Mouse (Mus musculus) neural tube, embryonic 14.5 days (tissue): ENCODE data around the gene Rims1. TPM values are rescaled to one million over a fixed set of nuclear protein-coding genes. Genes with fewer than 3 reads are reported as not detected.

Source experiments
- ATAC-seq: fragments of 200-750 bp; cut with Nextera tagmentation; 2 replicates; pipeline ENCODE4 v1.8.0; 2017; ENCODE audit warnings: low read depth, mild to moderate bottlenecking, moderate TSS enrichment, moderate library complexity
- H3K27ac ChIP-seq: fragments of 300-500 bp; sonication (generic); 2 replicates; pipeline ENCODE4 v1.5.1; 2014; ENCODE audit warnings: low read depth, mild to moderate bottlenecking, control low read depth, low read length, moderate library complexity, mixed read lengths
- H3K27me3 ChIP-seq: fragments of 300-500 bp; sonication (generic); 2 replicates; pipeline ENCODE4 v1.6.1; 2014; ENCODE audit warnings: low read length; ENCODE audit not compliant: control insufficient read depth, insufficient read depth
- H3K36me3 ChIP-seq: fragments of 300-500 bp; sonication (generic); 2 replicates; pipeline ENCODE4 v1.6.1; 2014; ENCODE audit warnings: low read length, mixed read lengths; ENCODE audit not compliant: control insufficient read depth, insufficient read depth
- H3K4me1 ChIP-seq: fragments of 300-500 bp; sonication (generic); 2 replicates; pipeline ENCODE4 v1.6.1; 2014; ENCODE audit warnings: low read length; ENCODE audit not compliant: control insufficient read depth, insufficient read depth
- H3K4me2 ChIP-seq: fragments of 300-500 bp; sonication (generic); 2 replicates; pipeline ENCODE4 v1.6.1; 2014; ENCODE audit warnings: mild to moderate bottlenecking, low read depth, low read length, control low read depth
- H3K4me3 ChIP-seq: fragments of 300-500 bp; sonication (generic); 2 replicates; pipeline ENCODE4 v1.5.1; 2014; ENCODE audit warnings: low read depth, low read length, control low read depth, mixed read lengths
- H3K9ac ChIP-seq: fragments of 300-500 bp; sonication (generic); replicated peaks from 2 replicates; pipeline ENCODE4 v1.6.1; 2014; ENCODE audit warnings: low read depth, mild to moderate bottlenecking, control low read depth, low read length, mixed read lengths
- H3K9me3 ChIP-seq: fragments of 300-500 bp; sonication (generic); 2 replicates; pipeline ENCODE4 v1.6.1; 2016; ENCODE audit warnings: low read length; ENCODE audit not compliant: control insufficient read depth
- WGBS: fragments of 180-500 bp; shearing (Covaris S2); extraction: QIAGEN DNeasy Blood & Tissue Kit; methylation state at CpG from one replicate; pipeline ENCODE4 v1.1.7; 2014; 5-methylcytosine and 5-hydroxymethylcytosine counted together
- polyA plus RNA-seq: library from polyadenylated mRNA; unstranded; fragments of >200 nt; fragmentation: Nextera tagmentation; extraction: Ambion mirVana; gene quantifications from 2 replicates; pipeline ENCODE4 v1.2.1, GENCODE M21; 2014

The Rims1 gene
- polyA plus RNA-seq, 1 experiment from 2014 or later, result 28.4 TPM

DNA sequence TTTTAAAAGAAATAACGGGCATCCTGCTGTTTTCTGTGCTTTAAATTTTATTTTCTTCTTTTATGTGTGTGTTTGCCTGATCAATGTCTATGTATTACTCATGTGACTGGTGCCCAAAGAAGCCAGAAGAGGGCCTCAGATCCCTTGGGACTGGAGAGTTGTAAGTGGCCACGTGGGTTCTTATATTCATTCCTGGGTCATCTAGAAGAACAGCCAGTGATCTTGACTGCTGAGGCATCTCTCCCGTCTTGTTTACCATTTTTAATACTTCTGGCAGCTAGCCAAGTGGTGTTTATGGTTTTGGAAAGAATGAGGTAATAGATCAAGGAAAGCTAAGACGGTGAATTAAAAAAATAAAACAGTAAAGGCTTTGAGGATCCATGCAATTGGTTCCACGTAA is 178.8 kb downstream of the Rims1 start:
- ATAC-seq, result peak; percentile 60; the same call in 1 of the 2 replicates
- Histone ChIP-seq H3K4me2 (no peak overlapping the region), H3K4me1 (no peaks in the 10 kb centered on the region), H3K27me3 (no peaks in the 10 kb centered on the region), H3K9ac (no peak overlapping the region), H3K36me3 (no peaks in the 10 kb centered on the region), H3K27ac (no peak overlapping the region), H3K4me3 (no peak overlapping the region), H3K9me3 (no peaks in the 10 kb centered on the region)
- 46% methylated on average over 5 of the region's 5 CpGs for WGBS

DNA sequence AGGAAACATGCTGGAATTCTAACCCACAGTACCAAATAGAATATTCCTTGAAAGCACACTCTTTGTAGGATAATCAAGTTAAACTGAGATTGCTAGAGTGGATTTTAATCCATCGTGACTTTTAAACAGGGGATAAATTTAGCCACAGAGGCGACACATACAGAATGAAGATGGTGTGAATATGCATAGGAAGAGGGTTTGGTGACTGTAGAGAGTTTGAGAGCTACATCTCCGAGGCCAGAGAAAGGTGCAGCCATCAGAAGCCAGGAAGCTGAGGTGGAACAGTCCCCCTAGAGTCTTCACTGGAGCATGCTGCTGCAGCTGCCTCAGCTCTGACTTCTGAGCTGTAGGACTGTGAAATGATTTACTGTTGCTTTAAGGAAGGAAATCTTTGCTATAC is 179.5 kb downstream of the Rims1 start:
- Histone ChIP-seq H3K4me3 (no peak overlapping the region), H3K9ac (no peak overlapping the region), H3K4me2 (no peak overlapping the region), H3K27me3 (no peaks in the 10 kb centered on the region), H3K4me1 (no peaks in the 10 kb centered on the region), H3K36me3 (no peaks in the 10 kb centered on the region), H3K9me3 (no peaks in the 10 kb centered on the region), H3K27ac (no peak overlapping the region)
- WGBS, result 74% methylated on average over 3 of the region's 3 CpGs
- no peak for ATAC-seq

DNA sequence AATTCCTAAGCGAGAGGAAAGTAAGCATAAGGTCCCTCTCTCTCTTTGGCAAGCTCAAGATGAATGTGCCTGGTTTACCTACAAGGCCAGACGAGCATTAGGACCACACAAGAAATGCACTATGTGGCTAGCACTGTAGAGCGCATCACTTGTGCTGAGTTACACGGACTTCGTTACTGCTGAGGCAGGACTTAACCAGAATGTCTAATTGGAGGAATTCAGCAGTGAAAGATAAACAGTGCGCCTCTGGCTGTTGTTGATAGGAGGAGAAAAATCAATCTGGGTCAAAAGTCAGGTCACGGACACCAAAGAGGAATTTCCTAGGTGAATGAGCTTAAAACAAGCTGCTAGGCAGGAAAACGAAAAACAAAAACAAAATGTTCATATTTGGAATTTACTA is 185.0 kb downstream of the Rims1 start:
- no peak for ATAC-seq
- Histone ChIP-seq H3K36me3 (no peaks in the 10 kb centered on the region), H3K27ac (no peak overlapping the region), H3K4me3 (no peak overlapping the region), H3K4me1 (no peaks in the 10 kb centered on the region), H3K27me3 (no peaks in the 10 kb centered on the region), H3K4me2 (no peak overlapping the region), H3K9ac (no peak overlapping the region), H3K9me3 (no peaks in the 10 kb centered on the region)
- 79% methylated on average over 8 of the region's 8 CpGs for WGBS

DNA sequence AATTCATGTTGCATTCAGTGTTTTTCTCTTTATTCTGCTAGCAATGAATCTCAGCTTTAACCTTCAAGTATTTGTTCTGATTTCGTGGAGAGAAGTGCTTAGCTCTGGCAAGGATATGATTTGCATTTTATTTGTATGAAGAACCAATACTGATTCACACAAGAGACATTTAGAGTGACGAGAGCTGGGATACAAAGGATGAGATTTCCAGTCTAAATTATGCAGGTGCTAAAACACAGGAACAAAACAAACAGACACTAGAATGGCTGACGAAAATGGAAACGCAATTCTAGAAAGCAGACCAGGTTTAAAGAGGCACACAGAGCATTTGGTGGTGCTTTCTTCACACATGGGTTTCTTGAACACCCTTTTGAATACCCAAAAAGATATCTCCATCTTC is 190.2 kb downstream of the Rims1 start:
- ATAC-seq, result no peak
- Histone ChIP-seq H3K27ac (no peak overlapping the region), H3K4me2 (no peak overlapping the region), H3K4me1 (no peaks in the 10 kb centered on the region), H3K27me3 (no peaks in the 10 kb centered on the region), H3K36me3 (no peaks in the 10 kb centered on the region), H3K4me3 (no peak overlapping the region), H3K9ac (no peak overlapping the region), H3K9me3 (no peaks in the 10 kb centered on the region)
- 60% methylated on average over 4 of the region's 4 CpGs for WGBS

DNA sequence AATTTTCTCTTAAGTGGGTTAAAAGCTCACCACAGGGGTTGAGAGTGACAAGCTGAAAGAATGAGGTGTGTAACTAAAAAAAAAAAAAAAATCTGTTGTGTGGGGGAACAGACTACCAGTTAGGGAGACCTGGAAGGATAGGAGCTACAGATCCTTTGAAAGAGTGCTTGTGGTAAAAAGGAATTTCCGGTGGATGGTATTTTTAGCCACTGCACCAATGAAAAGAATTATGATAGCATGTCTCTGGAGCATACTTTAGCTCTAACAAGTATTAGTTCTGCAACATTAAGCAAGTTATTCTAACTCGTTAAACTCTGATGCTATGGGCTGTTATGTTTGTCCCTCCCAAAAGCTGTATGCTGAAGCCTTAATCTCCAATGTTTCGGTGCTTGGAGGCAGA is 192.2 kb downstream of the Rims1 start:
- Histone ChIP-seq H3K9me3 (no peaks in the 10 kb centered on the region), H3K4me1 (no peaks in the 10 kb centered on the region), H3K4me2 (no peak overlapping the region), H3K9ac (no peak overlapping the region), H3K27ac (no peak overlapping the region), H3K4me3 (no peak overlapping the region), H3K36me3 (no peaks in the 10 kb centered on the region), H3K27me3 (no peaks in the 10 kb centered on the region)
- ATAC-seq, result no peak
- WGBS, result 47% methylated on average over 3 of the region's 3 CpGs

DNA sequence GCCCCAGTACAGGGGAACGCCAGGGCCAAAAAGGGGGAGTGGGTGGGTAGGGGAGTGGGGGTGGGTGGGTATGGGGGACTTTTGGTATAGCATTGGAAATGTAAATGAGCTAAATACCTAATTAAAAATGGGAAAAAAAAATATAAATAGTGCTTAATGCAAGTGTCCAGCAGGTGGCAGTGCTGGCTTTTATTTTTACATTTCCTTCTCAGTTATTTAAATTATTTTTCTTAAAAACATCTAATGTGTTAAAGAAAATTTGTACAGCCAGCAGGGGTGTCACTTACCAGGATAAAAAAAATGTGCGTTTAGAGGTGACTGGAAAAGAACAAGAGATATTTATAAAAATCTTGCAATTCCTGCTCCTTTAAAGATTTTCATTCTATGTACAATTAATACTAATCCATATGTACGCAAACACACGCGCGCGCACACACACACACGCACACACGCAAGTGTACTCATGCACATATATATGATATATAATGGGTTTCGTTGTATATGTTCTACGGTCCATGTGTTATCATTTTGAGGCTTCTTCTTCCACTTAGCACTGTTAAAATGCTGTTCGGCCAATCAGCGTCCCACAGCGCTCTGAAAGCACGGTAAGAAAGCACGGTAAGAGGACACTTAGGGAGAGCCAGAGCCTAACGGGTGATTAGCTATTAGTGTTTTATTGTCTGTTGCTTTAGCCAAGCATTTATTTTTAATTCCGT is 201.3 kb downstream of the Rims1 start:
- H3K9ac ChIP-seq, result no peak overlapping the region
- peak overlapping the region; percentile 18; the same call in 1 of the 2 replicates for H3K4me2 ChIP-seq
- H3K36me3 ChIP-seq, result no peaks in the 10 kb centered on the region
- H3K9me3 ChIP-seq, result no peaks in the 10 kb centered on the region
- ATAC-seq, result peak; percentile 81
- H3K27ac ChIP-seq, result no peak overlapping the region
- H3K4me1 ChIP-seq, result 0 out of 2 replicates have a peak, but pooled peaks cover 4% of the 10 kb centered on the region
- H3K4me3 ChIP-seq, result no peak overlapping the region
- WGBS, result 66% methylated on average over 18 of the region's 18 CpGs
- no peaks in the 10 kb centered on the region for H3K27me3 ChIP-seq

DNA sequence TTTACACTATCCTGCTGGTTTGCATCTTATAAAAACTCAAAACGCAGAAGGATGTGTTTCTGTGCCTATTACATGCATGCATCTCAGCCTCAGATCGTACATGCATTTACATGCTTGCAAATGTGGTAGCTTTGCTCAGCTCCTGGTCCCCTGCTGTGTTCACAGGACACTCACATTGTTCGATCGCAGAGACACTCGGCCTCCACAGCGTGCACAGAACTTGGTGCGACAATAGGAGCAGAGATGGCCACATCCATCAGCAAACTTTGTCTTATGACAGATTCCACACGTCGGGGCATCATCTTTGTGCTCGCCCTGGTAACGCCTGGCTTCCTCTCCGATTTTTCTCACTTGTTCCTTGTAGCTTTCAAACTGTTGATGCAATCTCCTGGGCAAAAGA is 209.6 kb downstream of the Rims1 start:
- no peaks in the 10 kb centered on the region for H3K36me3 ChIP-seq
- no peak overlapping the region for H3K4me3 ChIP-seq
- no peak for ATAC-seq
- H3K4me2 ChIP-seq, result no peak overlapping the region
- no peaks in the 10 kb centered on the region for H3K4me1 ChIP-seq
- H3K9me3 ChIP-seq, result no peaks in the 10 kb centered on the region
- no peaks in the 10 kb centered on the region for H3K27me3 ChIP-seq
- H3K27ac ChIP-seq, result no peak overlapping the region
- 50% methylated on average over 12 of the region's 12 CpGs for WGBS
- no peak overlapping the region for H3K9ac ChIP-seq

DNA sequence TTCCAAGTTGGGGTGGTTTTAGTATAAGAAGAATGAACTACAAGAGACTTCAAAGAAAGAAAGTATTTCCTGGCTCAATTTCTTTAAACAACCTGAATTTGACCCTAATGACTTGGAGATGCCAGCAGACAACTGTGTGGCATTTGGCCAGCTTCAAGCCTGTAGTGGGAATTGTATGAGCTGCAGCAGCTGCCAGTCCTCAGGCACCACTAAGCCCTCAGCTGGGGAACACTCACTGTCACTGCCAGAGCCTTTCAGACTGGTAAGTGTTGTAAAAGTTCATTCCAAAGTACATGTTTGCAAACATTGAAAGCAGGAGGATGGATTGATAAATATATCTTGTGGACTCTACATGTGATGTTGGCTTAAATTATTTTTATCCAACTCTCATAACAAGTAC is 211.0 kb downstream of the Rims1 start:
- no peak overlapping the region for H3K27ac ChIP-seq
- no peak for ATAC-seq
- H3K4me3 ChIP-seq, result no peak overlapping the region
- no peaks in the 10 kb centered on the region for H3K9me3 ChIP-seq
- H3K4me2 ChIP-seq, result no peak overlapping the region
- H3K9ac ChIP-seq, result no peak overlapping the region
- no peaks in the 10 kb centered on the region for H3K36me3 ChIP-seq
- no peaks in the 10 kb centered on the region for H3K27me3 ChIP-seq
- no peaks in the 10 kb centered on the region for H3K4me1 ChIP-seq

DNA sequence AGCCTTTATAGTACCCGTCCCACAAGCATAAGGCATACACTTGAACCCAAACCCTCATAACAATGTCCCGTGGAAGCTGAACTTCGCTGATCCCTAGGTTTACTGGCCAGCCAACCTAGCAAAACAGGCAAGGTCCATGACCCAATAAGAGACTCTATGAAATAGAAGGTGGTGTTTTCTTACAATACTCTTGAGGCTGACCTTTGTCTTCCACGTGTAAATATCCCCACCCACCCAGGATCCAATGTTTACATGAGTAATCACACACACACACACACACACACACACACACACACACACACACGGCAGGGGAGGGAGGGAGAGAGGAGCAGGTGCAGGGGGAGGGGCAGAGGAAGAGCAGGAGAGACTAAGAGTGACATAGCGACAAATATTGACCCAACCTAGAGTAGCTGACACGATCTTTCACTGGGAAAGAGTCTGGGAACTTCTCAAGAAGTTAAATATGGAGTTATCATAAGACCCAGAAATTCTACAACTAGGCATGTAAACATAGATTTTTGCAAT is 217.9 kb downstream of the Rims1 start:
- Histone ChIP-seq H3K36me3 (no peaks in the 10 kb centered on the region), H3K4me2 (no peak overlapping the region), H3K27me3 (no peaks in the 10 kb centered on the region), H3K27ac (no peak overlapping the region), H3K9ac (no peak overlapping the region), H3K4me1 (no peaks in the 10 kb centered on the region), H3K9me3 (no peaks in the 10 kb centered on the region), H3K4me3 (no peak overlapping the region)
- ATAC-seq, result no peak
- 77% methylated on average over 7 of the region's 7 CpGs for WGBS
